Mouse (Mus musculus): ENCODE data around the gene Ucp3.

GRCm38 (mm10) chr7:100506494-100506893, 33.7 kb downstream of the Ucp3 start:
- no peak for TF ChIP-seq PAX5 (IDR thresholded peaks at IDR 0.05; ENCODE audit: low read length)
- no peak for TF ChIP-seq ZMIZ1 (IDR thresholded peaks at IDR 0.05; ENCODE audit: low read depth, low read length)
- TF ChIP-seq POLR2A (IDR thresholded peaks at IDR 0.05; ENCODE audit: low read depth, low read length), result no peak
- TF ChIP-seq TBP (conservative IDR thresholded peaks at IDR 0.05; ENCODE audit: low read depth, low read length), result no peak
- TF ChIP-seq MXI1 (IDR thresholded peaks at IDR 0.05; ENCODE audit: low read depth, low read length), result no peak
- TF ChIP-seq NRF1 (IDR thresholded peaks at IDR 0.05; ENCODE audit: low read depth, low read length), result no peak
- no peak for TF ChIP-seq HCFC1 (IDR thresholded peaks at IDR 0.05; ENCODE audit: low read depth, low read length)
- no peak for TF ChIP-seq POLR2AphosphoS2 (IDR thresholded peaks at IDR 0.05; ENCODE audit: low read depth, low read length)
- no peak for TF ChIP-seq EP300 (IDR thresholded peaks at IDR 0.05; ENCODE audit: low read length)
- TF ChIP-seq ELF1 (IDR thresholded peaks at IDR 0.05; ENCODE audit: low read depth, low read length), result no peak
- no peak for TF ChIP-seq CTCF (conservative IDR thresholded peaks at IDR 0.05 in 1 of 2, IDR thresholded peaks at IDR 0.05 in 1 of 2; ENCODE audit: low read depth in 2 of 2, low read length in 2 of 2)
- no peak for TF ChIP-seq E2F4 (IDR thresholded peaks at IDR 0.05; ENCODE audit: insufficient replicate concordance, low read depth, low read length)
- no peak for TF ChIP-seq CHD1 (IDR thresholded peaks at IDR 0.05; ENCODE audit: low read depth, low read length)
